Mouse (Mus musculus) bone marrow macrophage, adult 2 months (primary cell): ENCODE measurements around the gene Arg2.

Source experiments
- CTCF ChIP-seq: IDR thresholded peaks from 2 replicates; pipeline ENCODE4 v1.5.1; 2012; ENCODE audit warnings: low read depth, mild to moderate bottlenecking, low read length, moderate library complexity
- POLR2A ChIP-seq: IDR thresholded peaks from 2 replicates; pipeline ENCODE4 v1.6.1; 2012; ENCODE audit warnings: mild to moderate bottlenecking, low read depth, low read length, borderline replicate concordance

- TF ChIP-seq CTCF (peak; percentile 47; the same call in 1 of the 2 replicates), POLR2A (no peak)
These were observed 62.9 kb downstream of the Arg2 start for GRCm38 (mm10) chr12:79193441-79193840.
